Mouse (Mus musculus) CH12.LX (cell line): ENCODE results near the gene Cldn16. TPM values are rescaled to one million over a fixed set of nuclear protein-coding genes. Genes with fewer than 3 reads are reported as not detected.

Source experiments
- DNase-seq: peaks from one replicate; pipeline ENCODE4 v3.0.0-alpha.2; 2013; ENCODE audit errors: extremely low read depth
- H3K27ac ChIP-seq: 2 replicates; pipeline ENCODE4 v1.5.1; 2012; ENCODE audit warnings: low read depth, mild to moderate bottlenecking, control low read depth, moderate library complexity; ENCODE audit not compliant: insufficient read depth
- H3K27me3 ChIP-seq: replicated peaks from 2 replicates; pipeline ENCODE3; 2012; ENCODE audit warnings: inconsistent platforms
- H3K36me3 ChIP-seq, 2 experiments: replicated peaks in 1 of 2; 2 replicates each; pipeline versions ENCODE3 to v1.6.1; 2012; ENCODE audit warnings: inconsistent platforms in 1 of 2, low read length in 1 of 2, mild to moderate bottlenecking in 1 of 2, mixed read lengths in 1 of 2, moderate library complexity in 1 of 2; ENCODE audit not compliant: control insufficient read depth in 1 of 2, insufficient read depth in 1 of 2
- H3K4me1 ChIP-seq, 2 experiments: 2 replicates each; pipeline ENCODE4 v1.6.1; 2012; ENCODE audit warnings: inconsistent platforms in 1 of 2, moderate library complexity in 1 of 2; ENCODE audit not compliant: insufficient read depth in 2 of 2, control insufficient read depth in 1 of 2
- H3K4me2 ChIP-seq: 2 replicates; pipeline ENCODE4 v1.6.1; 2012; ENCODE audit warnings: low read depth, mild to moderate bottlenecking, control low read depth; ENCODE audit not compliant: poor library complexity, insufficient read depth, severe bottlenecking
- H3K4me3 ChIP-seq, 3 experiments: fragments of 150-350 bp in 1 of 3; sonication (generic) in 1 of 3; replicated peaks in 1 of 3; 2 replicates each; pipeline versions ENCODE3 to v1.5.1; 2011 to 2012; ENCODE audit warnings: low read depth in 2 of 3, low read length in 2 of 3, mild to moderate bottlenecking in 2 of 3, moderate library complexity in 2 of 3, control low read depth in 1 of 3, improper control_type of control experiment in 1 of 3, inconsistent platforms in 1 of 3, mixed read lengths in 1 of 3; ENCODE audit not compliant: poor library complexity in 1 of 3
- H3K79me2 ChIP-seq: replicated peaks from 2 replicates; pipeline ENCODE4 v1.6.1; 2012; ENCODE audit warnings: mild to moderate bottlenecking, moderate library complexity; ENCODE audit not compliant: control insufficient read depth, poor library complexity, insufficient read depth, severe bottlenecking; ENCODE audit errors: extremely low read depth
- H3K9ac ChIP-seq: 2 replicates; pipeline ENCODE4 v1.6.1; 2012; ENCODE audit warnings: low read depth, mild to moderate bottlenecking, control low read depth, moderate library complexity; ENCODE audit not compliant: insufficient read depth
- H3K9me3 ChIP-seq: replicated peaks from 2 replicates; pipeline ENCODE3; 2012; ENCODE audit warnings: low read length, inconsistent platforms, mixed read lengths
- BHLHE40 ChIP-seq: IDR thresholded peaks from 2 replicates; pipeline ENCODE4 v1.6.1; 2011; ENCODE audit warnings: mild to moderate bottlenecking, low read depth, low read length, improper control_type of control experiment
- CHD1 ChIP-seq: IDR thresholded peaks from 2 replicates; pipeline ENCODE4 v1.6.1; 2012; ENCODE audit warnings: low read depth, low read length, improper control_type of control experiment, inconsistent platforms
- CHD2 ChIP-seq: IDR thresholded peaks from 2 replicates; pipeline ENCODE4 v1.6.1; 2011; ENCODE audit warnings: low read length, improper control_type of control experiment
- ELF1 ChIP-seq: IDR thresholded peaks from 2 replicates; pipeline ENCODE4 v1.6.1; 2014; ENCODE audit warnings: low read depth, mild to moderate bottlenecking, inconsistent platforms, low read length, improper control_type of control experiment
- EP300 ChIP-seq: IDR thresholded peaks from 2 replicates; pipeline ENCODE4 v1.6.1; 2011; ENCODE audit warnings: low read length, improper control_type of control experiment
- ETS1 ChIP-seq: conservative IDR thresholded peaks from 2 replicates; pipeline ENCODE4 v1.6.1; 2012; ENCODE audit warnings: low read depth, mild to moderate bottlenecking, inconsistent platforms, low read length, improper control_type of control experiment, moderate library complexity
- GABPA ChIP-seq: IDR thresholded peaks from 2 replicates; pipeline ENCODE4 v1.6.1; 2012; ENCODE audit warnings: low read depth, low read length, improper control_type of control experiment, inconsistent platforms; ENCODE audit not compliant: insufficient replicate concordance
- JUN ChIP-seq: IDR thresholded peaks from 2 replicates; pipeline ENCODE4 v1.6.1; 2011; ENCODE audit warnings: low read depth, mild to moderate bottlenecking, low read length, improper control_type of control experiment, moderate library complexity; ENCODE audit not compliant: insufficient read depth
- KAT2A ChIP-seq: IDR thresholded peaks from 2 replicates; pipeline ENCODE4 v1.6.1; 2012; ENCODE audit warnings: low read length, improper control_type of control experiment, inconsistent platforms; ENCODE audit not compliant: insufficient replicate concordance
- MAFK ChIP-seq: IDR thresholded peaks from 2 replicates; pipeline ENCODE4 v1.6.1; 2011; ENCODE audit warnings: low read length, improper control_type of control experiment; ENCODE audit not compliant: insufficient replicate concordance
- MAX ChIP-seq: IDR thresholded peaks from 2 replicates; pipeline ENCODE4 v1.6.1; 2011; ENCODE audit warnings: low read length, improper control_type of control experiment
- MEF2A ChIP-seq: IDR thresholded peaks from 2 replicates; pipeline ENCODE4 v1.6.1; 2014; ENCODE audit warnings: low read depth, mild to moderate bottlenecking, inconsistent platforms, low read length, improper control_type of control experiment, borderline replicate concordance
- NELFE ChIP-seq: IDR thresholded peaks from 2 replicates; pipeline ENCODE4 v1.6.1; 2011; ENCODE audit warnings: low read depth, low read length, improper control_type of control experiment
- POLR2AphosphoS2 ChIP-seq: IDR thresholded peaks from 2 replicates; pipeline ENCODE4 v1.6.1; 2011; ENCODE audit warnings: low read depth, low read length, improper control_type of control experiment
- RAD21 ChIP-seq: IDR thresholded peaks from 2 replicates; pipeline ENCODE4 v1.6.1; 2011; ENCODE audit warnings: low read depth, mild to moderate bottlenecking, low read length, improper control_type of control experiment, moderate library complexity
- RCOR1 ChIP-seq: conservative IDR thresholded peaks from 2 replicates; pipeline ENCODE4 v1.6.1; 2012; ENCODE audit warnings: low read depth, mild to moderate bottlenecking, inconsistent platforms, low read length, improper control_type of control experiment
- TBP ChIP-seq: conservative IDR thresholded peaks from 2 replicates; pipeline ENCODE4 v1.6.1; 2011; ENCODE audit warnings: low read depth, low read length, improper control_type of control experiment
- TCF12 ChIP-seq: IDR thresholded peaks from 2 replicates; pipeline ENCODE4 v1.6.1; 2014; ENCODE audit warnings: low read depth, mild to moderate bottlenecking, inconsistent platforms, low read length, improper control_type of control experiment
- UBTF ChIP-seq: IDR thresholded peaks from 2 replicates; pipeline ENCODE4 v1.6.1; 2012; ENCODE audit warnings: low read depth, mild to moderate bottlenecking, inconsistent platforms, low read length, improper control_type of control experiment, moderate library complexity
- USF1 ChIP-seq: IDR thresholded peaks from 2 replicates; pipeline ENCODE4 v1.6.1; 2014; ENCODE audit warnings: low read depth, mild to moderate bottlenecking, inconsistent platforms, low read length, improper control_type of control experiment
- USF2 ChIP-seq: conservative IDR thresholded peaks from 2 replicates; pipeline ENCODE4 v1.6.1; 2011; ENCODE audit warnings: low read depth, low read length, improper control_type of control experiment
- ZC3H11A ChIP-seq: IDR thresholded peaks from 2 replicates; pipeline ENCODE4 v1.6.1; 2012; ENCODE audit warnings: low read depth, mild to moderate bottlenecking, inconsistent platforms, low read length, improper control_type of control experiment
- ZKSCAN1 ChIP-seq: IDR thresholded peaks from 2 replicates; pipeline ENCODE4 v1.6.1; 2012; ENCODE audit warnings: low read depth, inconsistent platforms, low read length, improper control_type of control experiment, borderline replicate concordance
- ZNF384 ChIP-seq: IDR thresholded peaks from 2 replicates; pipeline ENCODE4 v1.6.1; 2012; ENCODE audit warnings: low read depth, low read length, improper control_type of control experiment, inconsistent platforms
- dilution Hi-C: fragments of 300-500 bp; cut with MboI; formaldehyde crosslinking; loops from 2 replicates; pipeline ENCODE4 v1.14.3; 2020; ENCODE audit warnings: low sequenced_read_pairs; ENCODE audit not compliant: extremely low pct_unique_long_range_greater_than_20kb, extremely low pct_ligation_motif_present
- in situ Hi-C: fragments of 300-500 bp; cut with MboI; formaldehyde crosslinking; loops from 3 replicates; pipeline ENCODE4 v1.14.3; 2019; ENCODE audit warnings: low sequenced_read_pairs, low pct_ligation_motif_present, low pct_unique_long_range_greater_than_20kb, mixed read lengths
- polyA plus RNA-seq: library from polyadenylated mRNA; unstranded; fragments of >175 nt; gene quantifications from 2 replicates; pipeline ENCODE4 v1.2.1, GENCODE M21; 2012; ENCODE audit warnings: low read depth; ENCODE audit not compliant: insufficient read length
- total RNA-seq, 2 experiments: library from RNA; depleted of rRNA; stranded (reverse); fragments of 300-350 nt in 1 of 2; fragments of >200 nt in 1 of 2; gene quantifications; 2 replicates each; pipeline ENCODE4 v1.2.3; 2012 to 2014

Cldn16 gene
- total and polyA plus RNA-seq, 3 experiments, result not detected

- H3K4me2 ChIP-seq, result no peak overlapping the region
- H3K79me2 ChIP-seq, result no peaks in the 10 kb centered on the region
- DNase-seq, result no peak
- in situ Hi-C loops (loop anchor here (25.0 kb wide), 1 partner anchor 436 kb away; no protein-coding TSS in a partner anchor), dilution Hi-C loops (no loop called here)
- no peaks in the 10 kb centered on the region for H3K27me3 ChIP-seq
- no peak overlapping the region for H3K27ac ChIP-seq
- H3K36me3 ChIP-seq, result no peaks in the 10 kb centered on the region
- TF ChIP-seq USF1, result no peak
- no peak for TF ChIP-seq ELF1
- TF ChIP-seq RCOR1, result no peak
- no peak for TF ChIP-seq RAD21
- TF ChIP-seq TBP, result no peak
- TF ChIP-seq ZC3H11A, result no peak
- TF ChIP-seq JUN, result no peak
- TF ChIP-seq GABPA, result no peak
- TF ChIP-seq CHD1, result no peak
- TF ChIP-seq ZKSCAN1, result no peak
- TF ChIP-seq POLR2AphosphoS2, result no peak
- TF ChIP-seq CHD2, result no peak
- no peak for TF ChIP-seq USF2
- no peak for TF ChIP-seq MAX
- no peak for TF ChIP-seq ZNF384
- TF ChIP-seq KAT2A, result no peak
- no peak for TF ChIP-seq BHLHE40
- TF ChIP-seq NELFE, result no peak
- no peak for TF ChIP-seq MEF2A
- H3K4me3 ChIP-seq, result no peak overlapping the region
- H3K4me1 ChIP-seq, result no peaks in the 10 kb centered on the region; a peak in 1 of 4 replicates
- H3K9me3 ChIP-seq, result no peaks in the 10 kb centered on the region
- no peak overlapping the region for H3K9ac ChIP-seq
Observed at GRCm38 (mm10) chr16:26525832-26526231, 62.9 kb downstream of the Cldn16 start.

- in situ Hi-C loops (loop anchor here (25.0 kb wide), 1 partner anchor 436 kb away; no protein-coding TSS in a partner anchor), dilution Hi-C loops (no loop called here)
- Histone ChIP-seq H3K27me3 (no peaks in the 10 kb centered on the region), H3K4me3 (no peak within 1 kb of the TSS), H3K79me2 (no peaks in the 10 kb centered on the region), H3K9me3 (no peaks in the 10 kb centered on the region), H3K36me3 (no peaks in the 10 kb centered on the region), H3K9ac (no peak within 1 kb of the TSS), H3K4me2 (no peak within 1 kb of the TSS), H3K4me1 (no peaks in the 10 kb centered on the region), H3K27ac (no peak within 1 kb of the TSS)
- no peak for DNase-seq
- TF ChIP-seq MAFK, result no peak
- TF ChIP-seq JUN, result no peak
- no peak for TF ChIP-seq ELF1
- no peak for TF ChIP-seq USF2
- no peak for TF ChIP-seq ZC3H11A
- TF ChIP-seq TCF12, result no peak
- no peak for TF ChIP-seq KAT2A
- no peak for TF ChIP-seq POLR2AphosphoS2
- no peak for TF ChIP-seq RAD21
- no peak for TF ChIP-seq EP300
- TF ChIP-seq UBTF, result no peak
- no peak for TF ChIP-seq BHLHE40
- TF ChIP-seq ETS1, result no peak
- TF ChIP-seq ZNF384, result no peak
Observed at GRCm38 (mm10) chr16:26526669-26527068, 63.7 kb downstream of the Cldn16 start, which contains the start of gene Tmem207. TSS of gene Tmem207 (minus strand) at chr16:26526769.
